Comparison of ENCODE assay signal across 16 mouse cellular contexts in genomic region chr9:112040566-112040965, GRCm38 (mm10).
"Had no signal": no experiment of that assay in that cellular context is flagged by ENCODE, and none has a peak within 500 bp of the region (broad histone marks: within the 10 kb centered on the region; RNA-seq: fewer than 3 reads in every experiment).

No protein-coding gene starts in this region.

- ATAC-seq: midbrain, embryonic 13.5 days; midbrain, embryonic 15.5 days had no signal

- H3K36me3 ChIP-seq: midbrain, embryonic 13.5 days; midbrain, embryonic 15.5 days; neural tube, embryonic 13.5 days; neural tube, embryonic 15.5 days had no signal

- DNase-seq: lung, adult 18-20 months; lung, embryonic 14.5 days; lung, postnatal 10 days; lung, postnatal 4 days; right cerebral cortex, adult 18-20 months; right cerebral cortex, postnatal 25 days; right cerebral cortex, postnatal 4 days; spleen, adult 18-20 months; thymus, adult 18-20 months; thymus, postnatal 14 days; thymus, postnatal 36 days had no signal

- H3K27me3 ChIP-seq: midbrain, embryonic 13.5 days; midbrain, embryonic 15.5 days; neural tube, embryonic 13.5 days; neural tube, embryonic 15.5 days had no signal

- H3K4me1 ChIP-seq: neural tube, embryonic 13.5 days; neural tube, embryonic 15.5 days had no signal

- H3K4me3 ChIP-seq: midbrain, embryonic 13.5 days; midbrain, embryonic 15.5 days; neural tube, embryonic 13.5 days; neural tube, embryonic 15.5 days had no signal

- H3K9ac ChIP-seq: lung, embryonic 14.5 days; midbrain, embryonic 13.5 days; midbrain, embryonic 15.5 days; neural tube, embryonic 13.5 days; neural tube, embryonic 15.5 days had no signal

- H3K4me2 ChIP-seq: lung, embryonic 14.5 days; midbrain, embryonic 11.5 days; midbrain, embryonic 13.5 days; midbrain, embryonic 15.5 days; neural tube, embryonic 13.5 days; neural tube, embryonic 15.5 days had no signal

- H3K9me3 ChIP-seq: midbrain, embryonic 13.5 days; midbrain, embryonic 15.5 days; neural tube, embryonic 13.5 days; neural tube, embryonic 15.5 days had no signal

- H3K27ac ChIP-seq: midbrain, embryonic 13.5 days; midbrain, embryonic 15.5 days; neural tube, embryonic 13.5 days; neural tube, embryonic 15.5 days had no signal
